Mouse (Mus musculus) CD4-positive, CD25-positive, alpha-beta regulatory T cell (primary cell): ENCODE data around the gene Gm12253. TPM values are rescaled to one million over a fixed set of nuclear protein-coding genes. Genes with fewer than 3 reads are reported as not detected.

Source experiments
- polyA plus RNA-seq: library from polyadenylated mRNA; unstranded; fragments of 100-300 nt; shearing (Covaris generic); gene quantifications from one replicate; pipeline ENCODE4 v1.2.1, GENCODE M21; 2017

Gene Gm12253
- polyA plus RNA-seq: 0.13 TPM

GRCm38 (mm10) chr11:58432259-58432658 lies at the start of gene Gm12253:
Gene Gm12253, plus strand, starts transcription at chr11:58432559.

GRCm38 (mm10) chr11:58420815-58421214 lies 11.5 kb upstream of the Gm12253 start, which contains the start of gene 1810065E05Rik:
Gene 1810065E05Rik, plus strand, starts transcription at chr11:58421111.

DNA sequence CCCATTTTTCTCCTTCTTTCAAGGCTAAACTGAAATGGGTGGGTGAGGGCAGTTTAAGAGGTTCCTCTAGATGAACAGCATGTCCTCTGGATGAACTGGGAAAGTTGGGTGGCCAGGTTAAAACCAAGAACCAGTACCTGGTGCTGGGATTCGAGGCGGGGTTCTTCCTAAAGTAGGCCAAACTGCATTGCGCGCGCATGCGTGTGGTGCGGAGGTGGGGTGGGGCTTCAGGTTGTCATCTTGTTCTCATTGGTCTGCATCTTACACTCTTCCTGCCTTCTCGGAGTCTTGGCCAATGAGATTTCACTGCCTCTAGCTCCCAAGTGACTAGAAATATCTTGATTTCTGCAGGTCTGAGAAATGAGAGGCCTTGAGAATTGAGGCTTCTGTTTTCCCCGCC lies 20.4 kb downstream of the Gm12253 start, which contains the start of gene Lypd9:
Gene Lypd9 (minus strand): TSS at position 165 of the 400 bp plus-strand sequence.

DNA sequence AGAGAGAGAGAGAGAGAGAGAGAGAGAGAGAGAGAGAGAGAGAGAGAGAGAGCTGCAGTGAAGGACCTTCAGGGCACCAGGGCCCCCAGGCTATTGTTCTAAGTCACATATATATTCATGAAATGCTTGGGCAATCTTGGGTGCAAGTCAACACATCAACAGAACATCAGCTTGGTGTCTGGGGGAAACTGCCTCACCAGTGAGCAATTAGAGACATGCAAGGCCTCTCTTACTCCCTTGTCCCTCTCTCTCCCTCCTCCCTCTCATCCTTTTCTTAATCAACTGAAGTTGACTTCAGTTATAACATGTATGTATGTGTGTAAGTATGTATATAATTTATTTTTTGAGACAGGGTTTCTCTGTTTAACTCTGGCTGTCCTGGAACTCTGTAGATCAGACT lies 29.8 kb downstream of the Gm12253 start, which contains the start of gene Olfr30:
Gene Olfr30 (minus strand): TSS at position 101 of the 400 bp plus-strand sequence.

Other genes with a start within 250 kb of the Gm12253 start
- 365 TPM for gene Igtp, start 233.0 kb upstream of the Gm12253 start, polyA plus RNA-seq
- 45.8 TPM for gene Irgm2, start 232.9 kb upstream of the Gm12253 start, polyA plus RNA-seq
- not detected for gene 4930438A08Rik, start 157.8 kb upstream of the Gm12253 start, polyA plus RNA-seq
- gene Zfp692, start 125.5 kb upstream of the Gm12253 start, polyA plus RNA-seq: 51.1 TPM
- 44.2 TPM for gene Zfp672, start 102.2 kb upstream of the Gm12253 start, polyA plus RNA-seq
- 21.6 TPM for gene Sh3bp5l, start 101.8 kb upstream of the Gm12253 start, polyA plus RNA-seq
- not detected for gene Lypd8, start 53.5 kb upstream of the Gm12253 start, polyA plus RNA-seq
- gene 1810065E05Rik, start 11.4 kb upstream of the Gm12253 start, polyA plus RNA-seq: not detected
- not detected for gene Lypd9, start 20.4 kb downstream of the Gm12253 start, polyA plus RNA-seq
- gene Olfr30, start 29.7 kb downstream of the Gm12253 start, polyA plus RNA-seq: not detected
- not detected for gene Olfr332, start 60.0 kb downstream of the Gm12253 start, polyA plus RNA-seq
- not detected for gene Olfr331, start 70.0 kb downstream of the Gm12253 start, polyA plus RNA-seq
- gene Olfr330, start 102.3 kb downstream of the Gm12253 start, polyA plus RNA-seq: 0.17 TPM
- not detected for gene Olfr329-ps, start 113.9 kb downstream of the Gm12253 start, polyA plus RNA-seq
- gene Olfr328, start 123.1 kb downstream of the Gm12253 start, polyA plus RNA-seq: not detected
- not detected for gene Olfr224, start 138.0 kb downstream of the Gm12253 start, polyA plus RNA-seq
- not detected for gene Olfr325, start 145.2 kb downstream of the Gm12253 start, polyA plus RNA-seq
- not detected for gene Olfr324, start 162.6 kb downstream of the Gm12253 start, polyA plus RNA-seq
- gene 2210407C18Rik, start 183.5 kb downstream of the Gm12253 start, polyA plus RNA-seq: not detected
- gene Olfr323, start 197.9 kb downstream of the Gm12253 start, polyA plus RNA-seq: not detected
- not detected for gene Trim58, start 207.9 kb downstream of the Gm12253 start, polyA plus RNA-seq
- gene Olfr322, start 226.2 kb downstream of the Gm12253 start, polyA plus RNA-seq: not detected
- gene Olfr320, start 248.5 kb downstream of the Gm12253 start, polyA plus RNA-seq: not detected